Mouse (Mus musculus): Measurements from ENCODE around the gene Sdk1. TPM values are rescaled to one million over a fixed set of nuclear protein-coding genes. Genes with fewer than 3 reads are reported as not detected.

Gene Sdk1
- polyA plus RNA-seq, 1 experiment from 2014 or later, result 2.3 TPM

GRCm38 (mm10) chr5:141754278-141754677 is 513.0 kb downstream of the Sdk1 start:
- H3K4me3 ChIP-seq (ENCODE audit: low read depth, low read length), result no peak overlapping the region
- H3K27ac ChIP-seq (ENCODE audit: low read depth, low read length), result no peak overlapping the region
- H3K4me1 ChIP-seq (ENCODE audit: control insufficient read depth, insufficient read depth, low read length), result 0 out of 2 replicates have a peak, but pooled peaks cover 2% of the 10 kb centered on the region
- no peak overlapping the region for H3K4me2 ChIP-seq (ENCODE audit: low read depth)
- H3K9ac ChIP-seq (ENCODE audit: low read length), result no peak overlapping the region
- 26% methylated on average over 7 of the region's 7 CpGs for WGBS
- no peaks in the 10 kb centered on the region for H3K9me3 ChIP-seq (ENCODE audit: control insufficient read depth, low read length)
- no peaks in the 10 kb centered on the region for H3K36me3 ChIP-seq (ENCODE audit: control insufficient read depth, insufficient read depth, low read length)
- ATAC-seq (ENCODE audit: insufficient read depth, low FRiP score, low TSS enrichment), result no peak
- no peaks in the 10 kb centered on the region for H3K27me3 ChIP-seq (ENCODE audit: control insufficient read depth, insufficient read depth, low read length)
- no peak for DNase-seq (ENCODE audit: low spot score)

- H3K4me3 ChIP-seq (ENCODE audit: low read depth, low read length), result no peak overlapping the region
- H3K4me2 ChIP-seq (ENCODE audit: low read depth), result no peak overlapping the region
- H3K9me3 ChIP-seq (ENCODE audit: control insufficient read depth, low read length), result no peaks in the 10 kb centered on the region
- ATAC-seq (ENCODE audit: insufficient read depth, low FRiP score, low TSS enrichment) (no peak), DNase-seq (ENCODE audit: low spot score) (no peak)
- no peak overlapping the region for H3K9ac ChIP-seq (ENCODE audit: low read length)
- H3K27me3 ChIP-seq (ENCODE audit: control insufficient read depth, insufficient read depth, low read length), result no peaks in the 10 kb centered on the region
- 71% methylated on average over 8 of the region's 8 CpGs for WGBS
- H3K4me1 ChIP-seq (ENCODE audit: control insufficient read depth, insufficient read depth, low read length), result 0 out of 2 replicates have a peak, but pooled peaks cover 2% of the 10 kb centered on the region
- H3K36me3 ChIP-seq (ENCODE audit: control insufficient read depth, insufficient read depth, low read length), result no peaks in the 10 kb centered on the region
- H3K27ac ChIP-seq (ENCODE audit: low read depth, low read length), result no peak overlapping the region
Measured at GRCm38 (mm10) chr5:141758885-141759284, 517.6 kb downstream of the Sdk1 start.

DNA sequence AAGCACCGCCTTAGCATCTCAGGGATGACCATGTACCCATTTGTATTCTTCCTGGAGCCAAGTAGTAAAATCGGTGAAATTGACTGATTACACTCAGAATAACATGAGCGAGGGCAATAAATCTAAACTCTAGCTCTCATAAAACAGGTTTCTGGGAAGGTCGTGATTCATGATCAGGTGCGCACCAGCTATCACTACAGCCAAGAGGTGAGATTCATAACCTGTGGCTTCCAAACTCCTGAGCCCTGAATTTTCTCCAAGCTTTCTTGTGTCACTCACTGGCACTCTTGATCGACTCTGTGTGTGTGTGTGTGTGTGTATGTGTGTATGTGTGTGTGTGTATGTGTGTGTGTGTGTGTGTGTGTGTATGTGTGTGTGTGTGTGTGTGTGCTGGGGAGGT is 522.8 kb downstream of the Sdk1 start:
- no peak for DNase-seq (ENCODE audit: low spot score)
- Histone ChIP-seq H3K9ac (ENCODE audit: low read length) (no peak overlapping the region), H3K4me2 (ENCODE audit: low read depth) (no peak overlapping the region), H3K9me3 (ENCODE audit: control insufficient read depth, low read length) (no peaks in the 10 kb centered on the region), H3K4me1 (ENCODE audit: control insufficient read depth, insufficient read depth, low read length) (no peaks in the 10 kb centered on the region), H3K36me3 (ENCODE audit: control insufficient read depth, insufficient read depth, low read length) (no peaks in the 10 kb centered on the region), H3K27me3 (ENCODE audit: control insufficient read depth, insufficient read depth, low read length) (no peaks in the 10 kb centered on the region), H3K4me3 (ENCODE audit: low read depth, low read length) (no peak overlapping the region), H3K27ac (ENCODE audit: low read depth, low read length) (no peak overlapping the region)
- ATAC-seq (ENCODE audit: insufficient read depth, low FRiP score, low TSS enrichment), result no peak
- 92% methylated on average over 6 of the region's 6 CpGs for WGBS

- WGBS, result 74% methylated on average over 10 of the region's 10 CpGs
- H3K36me3 ChIP-seq (ENCODE audit: control insufficient read depth, insufficient read depth, low read length), result no peaks in the 10 kb centered on the region
- DNase-seq (ENCODE audit: low spot score) (no peak), ATAC-seq (ENCODE audit: insufficient read depth, low FRiP score, low TSS enrichment) (no peak)
- H3K27ac ChIP-seq (ENCODE audit: low read depth, low read length), result no peak overlapping the region
- no peaks in the 10 kb centered on the region for H3K27me3 ChIP-seq (ENCODE audit: control insufficient read depth, insufficient read depth, low read length)
- no peak overlapping the region for H3K4me3 ChIP-seq (ENCODE audit: low read depth, low read length)
- H3K9me3 ChIP-seq (ENCODE audit: control insufficient read depth, low read length), result no peaks in the 10 kb centered on the region
- no peak overlapping the region for H3K4me2 ChIP-seq (ENCODE audit: low read depth)
- H3K9ac ChIP-seq (ENCODE audit: low read length), result no peak overlapping the region
- no peaks in the 10 kb centered on the region for H3K4me1 ChIP-seq (ENCODE audit: control insufficient read depth, insufficient read depth, low read length)
Measured at GRCm38 (mm10) chr5:141768761-141769515, 527.6 kb downstream of the Sdk1 start.

- Histone ChIP-seq H3K9ac (ENCODE audit: low read length) (no peak overlapping the region), H3K4me1 (ENCODE audit: control insufficient read depth, insufficient read depth, low read length) (no peaks in the 10 kb centered on the region), H3K27ac (ENCODE audit: low read depth, low read length) (no peak overlapping the region), H3K36me3 (ENCODE audit: control insufficient read depth, insufficient read depth, low read length) (no peaks in the 10 kb centered on the region), H3K4me3 (ENCODE audit: low read depth, low read length) (no peak overlapping the region), H3K27me3 (ENCODE audit: control insufficient read depth, insufficient read depth, low read length) (no peaks in the 10 kb centered on the region), H3K4me2 (ENCODE audit: low read depth) (no peak overlapping the region), H3K9me3 (ENCODE audit: control insufficient read depth, low read length) (no peaks in the 10 kb centered on the region)
- ATAC-seq (ENCODE audit: insufficient read depth, low FRiP score, low TSS enrichment), result no peak
- DNase-seq (ENCODE audit: low spot score), result no peak
- WGBS, result 96% methylated on average over 3 of the region's 3 CpGs
Measured at GRCm38 (mm10) chr5:141771516-141771915, 530.2 kb downstream of the Sdk1 start.

DNA sequence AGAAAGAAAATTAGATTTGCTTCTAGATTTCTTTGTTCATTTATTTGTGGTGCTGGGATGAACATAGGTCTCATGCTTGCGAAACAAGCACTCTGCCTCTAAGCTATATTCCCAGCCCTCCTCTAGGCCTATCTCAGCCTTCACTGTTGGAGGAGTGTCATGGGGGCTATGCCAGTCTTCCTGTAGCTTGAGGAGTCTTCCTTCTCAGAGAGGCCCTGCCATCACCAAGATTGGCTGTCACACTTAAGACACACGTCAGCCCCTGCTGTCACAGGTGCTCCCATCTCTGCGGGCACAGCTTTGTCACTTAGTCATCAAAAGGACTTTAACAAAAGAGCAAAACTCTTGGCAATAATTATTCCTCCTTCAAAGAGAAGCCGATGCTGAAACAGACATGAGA is 536.9 kb downstream of the Sdk1 start:
- Histone ChIP-seq H3K4me3 (ENCODE audit: low read depth, low read length) (no peak overlapping the region), H3K36me3 (ENCODE audit: control insufficient read depth, insufficient read depth, low read length) (no peaks in the 10 kb centered on the region), H3K4me2 (ENCODE audit: low read depth) (no peak overlapping the region), H3K27ac (ENCODE audit: low read depth, low read length) (no peak overlapping the region), H3K9ac (ENCODE audit: low read length) (no peak overlapping the region), H3K27me3 (ENCODE audit: control insufficient read depth, insufficient read depth, low read length) (no peaks in the 10 kb centered on the region), H3K9me3 (ENCODE audit: control insufficient read depth, low read length) (no peaks in the 10 kb centered on the region), H3K4me1 (ENCODE audit: control insufficient read depth, insufficient read depth, low read length) (no peaks in the 10 kb centered on the region)
- DNase-seq (ENCODE audit: low spot score) (no peak), ATAC-seq (ENCODE audit: insufficient read depth, low FRiP score, low TSS enrichment) (no peak)
- 83% methylated on average over 4 of the region's 4 CpGs for whole genome bisulfite sequencing

DNA sequence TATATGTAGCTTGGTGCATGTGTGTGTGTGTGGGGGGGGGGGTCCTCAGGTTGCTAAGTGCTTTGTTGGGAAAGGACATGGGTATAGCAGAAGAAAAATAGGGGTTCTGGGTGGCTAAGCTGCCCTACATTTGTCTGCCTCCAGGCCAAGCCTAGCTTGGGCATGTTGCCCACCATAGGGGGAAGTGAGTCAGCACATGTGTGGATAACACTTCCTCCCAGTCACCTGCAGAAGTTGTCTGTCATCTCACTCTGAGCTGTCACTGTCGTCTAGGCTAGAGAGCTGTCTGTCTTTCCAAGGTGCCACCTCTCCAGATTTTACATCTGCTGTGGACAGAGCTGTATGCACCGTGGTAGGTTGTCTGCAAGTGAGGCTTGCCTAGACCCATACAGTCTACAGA is 539.9 kb downstream of the Sdk1 start:
- Histone ChIP-seq H3K9me3 (ENCODE audit: control insufficient read depth, low read length) (no peaks in the 10 kb centered on the region), H3K4me2 (ENCODE audit: low read depth) (no peak overlapping the region), H3K4me1 (ENCODE audit: control insufficient read depth, insufficient read depth, low read length) (no peaks in the 10 kb centered on the region), H3K36me3 (ENCODE audit: control insufficient read depth, insufficient read depth, low read length) (no peaks in the 10 kb centered on the region), H3K27ac (ENCODE audit: low read depth, low read length) (no peak overlapping the region), H3K27me3 (ENCODE audit: control insufficient read depth, insufficient read depth, low read length) (no peaks in the 10 kb centered on the region), H3K9ac (ENCODE audit: low read length) (no peak overlapping the region), H3K4me3 (ENCODE audit: low read depth, low read length) (no peak overlapping the region)
- 91% methylated on average over 2 of the region's 2 CpGs for WGBS
- ATAC-seq (ENCODE audit: insufficient read depth, low FRiP score, low TSS enrichment) (no peak), DNase-seq (ENCODE audit: low spot score) (no peak)

- Histone ChIP-seq H3K4me2 (ENCODE audit: low read depth) (no peak overlapping the region), H3K36me3 (ENCODE audit: control insufficient read depth, insufficient read depth, low read length) (no peaks in the 10 kb centered on the region), H3K27me3 (ENCODE audit: control insufficient read depth, insufficient read depth, low read length) (no peaks in the 10 kb centered on the region), H3K9me3 (ENCODE audit: control insufficient read depth, low read length) (no peaks in the 10 kb centered on the region), H3K9ac (ENCODE audit: low read length) (no peak overlapping the region), H3K27ac (ENCODE audit: low read depth, low read length) (no peak overlapping the region), H3K4me3 (ENCODE audit: low read depth, low read length) (no peak overlapping the region), H3K4me1 (ENCODE audit: control insufficient read depth, insufficient read depth, low read length) (no peaks in the 10 kb centered on the region)
- DNase-seq (ENCODE audit: low spot score) (no peak), ATAC-seq (ENCODE audit: insufficient read depth, low FRiP score, low TSS enrichment) (no peak)
- WGBS, result 97% methylated on average over 5 of the region's 5 CpGs
Measured at GRCm38 (mm10) chr5:141782330-141782729, 541.0 kb downstream of the Sdk1 start.

DNA sequence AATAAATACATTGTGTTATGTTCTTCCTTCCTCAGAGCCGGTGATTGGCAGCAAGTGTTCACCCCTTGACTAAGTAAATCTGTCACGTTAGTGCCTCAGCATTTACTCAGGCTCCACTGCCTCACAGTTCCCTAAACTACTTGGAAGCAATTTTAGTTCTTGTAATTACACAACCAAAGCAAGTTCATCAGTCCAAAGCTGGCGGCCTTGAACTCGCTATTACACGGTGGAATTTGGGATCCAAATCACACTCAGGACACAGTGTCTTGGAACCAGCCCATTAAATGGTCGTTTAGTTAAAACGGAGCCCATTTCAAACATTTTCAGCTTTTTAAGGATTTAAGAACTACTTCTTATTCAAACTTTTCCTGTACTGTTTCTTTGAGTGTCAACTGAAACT is 542.2 kb downstream of the Sdk1 start:
- DNase-seq (ENCODE audit: low spot score) (no peak), ATAC-seq (ENCODE audit: insufficient read depth, low FRiP score, low TSS enrichment) (no peak)
- Histone ChIP-seq H3K27me3 (ENCODE audit: control insufficient read depth, insufficient read depth, low read length) (no peaks in the 10 kb centered on the region), H3K4me1 (ENCODE audit: control insufficient read depth, insufficient read depth, low read length) (no peaks in the 10 kb centered on the region), H3K36me3 (ENCODE audit: control insufficient read depth, insufficient read depth, low read length) (no peaks in the 10 kb centered on the region), H3K9ac (ENCODE audit: low read length) (no peak overlapping the region), H3K9me3 (ENCODE audit: control insufficient read depth, low read length) (no peaks in the 10 kb centered on the region), H3K4me3 (ENCODE audit: low read depth, low read length) (no peak overlapping the region), H3K27ac (ENCODE audit: low read depth, low read length) (no peak overlapping the region), H3K4me2 (ENCODE audit: low read depth) (no peak overlapping the region)
- WGBS, result 92% methylated on average over 7 of the region's 7 CpGs
